Mouse (Mus musculus) intestine, postnatal 0 days (tissue): Measurements from ENCODE around the gene Mrgpra2b. TPM values are rescaled to one million over a fixed set of nuclear protein-coding genes. Genes with fewer than 3 reads are reported as not detected.
"Not testable (repeated sequence)": the region's sequence is repeated elsewhere in the genome, so short reads cannot be mapped to it uniquely, and the experiment has no call there.

Experiments used
- ATAC-seq: fragments of 200-750 bp; cut with Nextera tagmentation; 2 replicates; pipeline ENCODE4 v1.8.0; 2017; ENCODE audit warnings: mild to moderate bottlenecking, moderate TSS enrichment, moderate library complexity
- H3K27ac ChIP-seq: fragments of 300-500 bp; sonication (generic); 2 replicates; pipeline ENCODE4 v1.5.1; 2014; ENCODE audit warnings: mild to moderate bottlenecking, low read depth, low read length, moderate library complexity
- H3K27me3 ChIP-seq: fragments of 300-500 bp; sonication (generic); replicated peaks from 2 replicates; pipeline ENCODE4 v1.6.1; 2014; ENCODE audit warnings: low read length, mixed read lengths; ENCODE audit not compliant: control insufficient read depth, insufficient read depth
- H3K36me3 ChIP-seq: fragments of 300-500 bp; sonication (generic); 2 replicates; pipeline ENCODE4 v1.6.1; 2014; ENCODE audit warnings: mild to moderate bottlenecking, moderate library complexity; ENCODE audit not compliant: control insufficient read depth, insufficient read depth
- H3K4me1 ChIP-seq: fragments of 300-500 bp; sonication (generic); replicated peaks from 2 replicates; pipeline ENCODE4 v1.6.1; 2014; ENCODE audit warnings: antibody characterized with exemption, low read length, mixed read lengths; ENCODE audit not compliant: control insufficient read depth, insufficient read depth
- H3K4me2 ChIP-seq: fragments of 300-500 bp; sonication (generic); replicated peaks from 2 replicates; pipeline ENCODE4 v1.6.1; 2014; ENCODE audit warnings: low read depth, mild to moderate bottlenecking, moderate library complexity
- H3K4me3 ChIP-seq: fragments of 300-500 bp; sonication (generic); 2 replicates; pipeline ENCODE4 v1.5.1; 2014; ENCODE audit warnings: low read depth, low read length
- H3K9ac ChIP-seq: fragments of 300-500 bp; sonication (generic); 2 replicates; pipeline ENCODE4 v1.6.1; 2014; ENCODE audit warnings: mild to moderate bottlenecking, low read depth, low read length
- H3K9me3 ChIP-seq: fragments of 300-500 bp; sonication (generic); 2 replicates; pipeline ENCODE4 v1.6.1; 2016; ENCODE audit warnings: mixed run types; ENCODE audit not compliant: control insufficient read depth
- CTCF ChIP-seq: sonication (generic); IDR thresholded peaks from 2 replicates; pipeline ENCODE4 v1.5.1; 2016; ENCODE audit warnings: low read depth, mild to moderate bottlenecking, control low read depth, antibody characterized with exemption, moderate library complexity
- WGBS: fragments of 180-500 bp; shearing (Covaris S2); extraction: QIAGEN DNeasy Blood & Tissue Kit; methylation state at CpG from one replicate; pipeline ENCODE4 v1.1.7; 2014; 5-methylcytosine and 5-hydroxymethylcytosine counted together
- polyA plus RNA-seq: library from polyadenylated mRNA; unstranded; fragments of >200 nt; fragmentation: Nextera tagmentation; extraction: Ambion mirVana; gene quantifications from 2 replicates; pipeline ENCODE4 v1.2.1, GENCODE M21; 2015

The Mrgpra2b gene
- not detected in 2 replicates for polyA plus RNA-seq

GRCm38 (mm10) chr7:47528762-47529161 lies at the start of gene Mrgpra2b:
TSS of gene Mrgpra2b (minus strand) at chr7:47528862.
- Histone ChIP-seq H3K36me3 (no peaks in the 10 kb centered on the region), H3K9ac (no peak within 1 kb of the TSS), H3K4me3 (no peak within 1 kb of the TSS), H3K27me3 (no peaks in the 10 kb centered on the region), H3K27ac (no peak within 1 kb of the TSS), H3K4me2 (no peak within 1 kb of the TSS), H3K9me3 (peaks cover 6% of the 10 kb centered on the region; the same call in 1 of the 2 replicates), H3K4me1 (no peaks in the 10 kb centered on the region)
- TF ChIP-seq CTCF = no peak
- no peak for ATAC-seq

- 67% methylated on average over 1 of the region's 1 CpGs for WGBS
- ATAC-seq = no peak
- no peak overlapping the region for H3K27ac ChIP-seq
- no peaks in the 10 kb centered on the region for H3K27me3 ChIP-seq
- H3K4me3 ChIP-seq = no peak overlapping the region
- H3K9ac ChIP-seq = no peak overlapping the region
- H3K4me1 ChIP-seq = no peaks in the 10 kb centered on the region
- H3K4me2 ChIP-seq = no peak overlapping the region
- no peaks in the 10 kb centered on the region for H3K36me3 ChIP-seq
- no peak for TF ChIP-seq CTCF
- no peaks in the 10 kb centered on the region for H3K9me3 ChIP-seq
These were observed 12.3 kb downstream of the Mrgpra2b start for GRCm38 (mm10) chr7:47516379-47516778.

- Histone ChIP-seq H3K9me3 (no peaks in the 10 kb centered on the region), H3K27me3 (no peaks in the 10 kb centered on the region), H3K4me1 (no peaks in the 10 kb centered on the region), H3K4me3 (no peak overlapping the region), H3K36me3 (no peaks in the 10 kb centered on the region), H3K27ac (no peak overlapping the region), H3K9ac (no peak overlapping the region), H3K4me2 (no peak overlapping the region)
- WGBS = 79% methylated on average over 2 of the region's 2 CpGs
- TF ChIP-seq CTCF = no peak
- no peak for ATAC-seq
These were observed 13.6 kb downstream of the Mrgpra2b start for GRCm38 (mm10) chr7:47515050-47515449.

GRCm38 (mm10) chr7:47502953-47503352 lies 25.7 kb downstream of the Mrgpra2b start:
- TF ChIP-seq CTCF = no peak
- no peaks in the 10 kb centered on the region for H3K27me3 ChIP-seq
- no peak for ATAC-seq
- H3K4me3 ChIP-seq = no peak overlapping the region
- no peaks in the 10 kb centered on the region for H3K9me3 ChIP-seq
- no peaks in the 10 kb centered on the region for H3K36me3 ChIP-seq
- H3K4me1 ChIP-seq = no peaks in the 10 kb centered on the region
- 76% methylated on average over 4 of the region's 4 CpGs for WGBS
- H3K9ac ChIP-seq = no peak overlapping the region
- no peak overlapping the region for H3K27ac ChIP-seq
- H3K4me2 ChIP-seq = no peak overlapping the region

GRCm38 (mm10) chr7:47491266-47491665 lies 37.4 kb downstream of the Mrgpra2b start:
- H3K27ac ChIP-seq, H3K9me3 ChIP-seq, H3K27me3 ChIP-seq, H3K36me3 ChIP-seq, ATAC-seq, H3K4me2 ChIP-seq, H3K4me3 ChIP-seq, H3K9ac ChIP-seq, H3K4me1 ChIP-seq: not testable (repeated sequence)

- H3K36me3 ChIP-seq, H3K4me2 ChIP-seq, H3K27ac ChIP-seq, H3K9ac ChIP-seq, H3K4me1 ChIP-seq, H3K27me3 ChIP-seq, ATAC-seq, H3K4me3 ChIP-seq, H3K9me3 ChIP-seq: not testable (repeated sequence)
- WGBS = no CpG with 5 or more reads among the region's 1 CpGs
These were observed 39.2 kb downstream of the Mrgpra2b start for GRCm38 (mm10) chr7:47489438-47489837.

- H3K4me3 ChIP-seq, H3K27ac ChIP-seq, H3K4me2 ChIP-seq, H3K9ac ChIP-seq, H3K27me3 ChIP-seq, H3K36me3 ChIP-seq, H3K9me3 ChIP-seq, ATAC-seq, H3K4me1 ChIP-seq: not testable (repeated sequence)
These were observed 45.5 kb downstream of the Mrgpra2b start for GRCm38 (mm10) chr7:47483181-47483580.

GRCm38 (mm10) chr7:47473904-47474303 lies 54.8 kb downstream of the Mrgpra2b start:
- H3K9ac ChIP-seq, H3K4me3 ChIP-seq, H3K36me3 ChIP-seq, H3K4me2 ChIP-seq, H3K4me1 ChIP-seq, H3K27ac ChIP-seq, H3K9me3 ChIP-seq, ATAC-seq, H3K27me3 ChIP-seq: not testable (repeated sequence)
- 35% methylated on average over 1 of the region's 3 CpGs for WGBS

- not testable (repeated sequence) for H3K36me3 ChIP-seq, H3K4me1 ChIP-seq, H3K27me3 ChIP-seq, H3K27ac ChIP-seq, H3K9ac ChIP-seq, ATAC-seq, H3K9me3 ChIP-seq, H3K4me3 ChIP-seq, H3K4me2 ChIP-seq
These were observed 63.2 kb downstream of the Mrgpra2b start for GRCm38 (mm10) chr7:47465278-47465981.
